Mouse (Mus musculus) lung, embryonic 16.5 days (tissue): Measurements from ENCODE around the gene Cdc42bpa. TPM values are rescaled to one million over a fixed set of nuclear protein-coding genes. Genes with fewer than 3 reads are reported as not detected.

Experiments
- ATAC-seq: fragments of 200-750 bp; cut with Nextera tagmentation; 2 replicates; pipeline ENCODE4 v1.8.0; 2017; ENCODE audit warnings: low read depth, mild to moderate bottlenecking, moderate library complexity
- H3K27ac ChIP-seq: fragments of 300-500 bp; sonication (generic); 2 replicates; pipeline ENCODE4 v1.5.1; 2014; ENCODE audit warnings: mild to moderate bottlenecking, control low read depth, low read length
- H3K27me3 ChIP-seq: fragments of 300-500 bp; sonication (generic); 2 replicates; pipeline ENCODE4 v1.6.1; 2014; ENCODE audit warnings: low read depth, low read length, mixed read lengths; ENCODE audit not compliant: control insufficient read depth, insufficient read depth
- H3K36me3 ChIP-seq: fragments of 300-500 bp; sonication (generic); 2 replicates; pipeline ENCODE4 v1.6.1; 2014; ENCODE audit warnings: low read length; ENCODE audit not compliant: control insufficient read depth, insufficient read depth
- H3K4me1 ChIP-seq: fragments of 300-500 bp; sonication (generic); replicated peaks from 2 replicates; pipeline ENCODE4 v1.6.1; 2014; ENCODE audit warnings: low read length, mixed read lengths; ENCODE audit not compliant: control insufficient read depth, insufficient read depth
- H3K4me2 ChIP-seq: fragments of 300-500 bp; sonication (generic); 2 replicates; pipeline ENCODE4 v1.6.1; 2014; ENCODE audit warnings: low read depth, low read length, control low read depth
- H3K4me3 ChIP-seq: fragments of 300-500 bp; sonication (generic); 2 replicates; pipeline ENCODE4 v1.5.1; 2014; ENCODE audit warnings: mild to moderate bottlenecking, low read length, control low read depth
- H3K9ac ChIP-seq: fragments of 300-500 bp; sonication (generic); 2 replicates; pipeline ENCODE4 v1.6.1; 2014; ENCODE audit warnings: low read length, control low read depth
- H3K9me3 ChIP-seq: fragments of 300-500 bp; sonication (generic); 2 replicates; pipeline ENCODE4 v1.6.1; 2016; ENCODE audit warnings: low read length; ENCODE audit not compliant: control insufficient read depth
- WGBS: fragments of 180-500 bp; shearing (Covaris S2); extraction: QIAGEN DNeasy Blood & Tissue Kit; methylation state at CpG from one replicate; pipeline ENCODE4 v1.1.7; 2014; 5-methylcytosine and 5-hydroxymethylcytosine counted together
- polyA plus RNA-seq: library from polyadenylated mRNA; unstranded; fragments of >200 nt; fragmentation: Nextera tagmentation; extraction: Ambion mirVana; gene quantifications from 2 replicates; pipeline ENCODE4 v1.2.1, GENCODE M21; 2015

Gene Cdc42bpa
- polyA plus RNA-seq, 1 experiment from 2014 or later, result 13.7 TPM

DNA sequence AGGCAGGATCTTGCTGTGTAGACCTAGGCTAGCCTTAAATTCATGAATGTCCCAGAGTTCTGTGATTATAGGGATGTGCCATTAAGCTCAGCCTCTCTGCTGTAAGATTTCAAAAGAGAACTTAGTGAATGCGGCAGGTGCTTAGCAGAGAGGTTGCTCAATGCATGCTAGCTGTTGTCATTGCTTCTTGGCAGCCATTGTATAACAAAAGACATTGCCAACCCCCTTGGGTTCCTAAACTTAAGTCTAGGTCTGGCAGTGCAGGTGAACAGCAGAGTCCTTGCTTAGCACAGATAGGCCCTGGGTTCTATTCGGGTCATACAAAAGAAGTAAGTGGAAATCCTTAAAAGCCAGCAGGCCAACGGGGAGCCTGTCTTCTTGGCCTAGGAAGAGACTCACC is 7.0 kb upstream of the Cdc42bpa start:
- Histone ChIP-seq H3K36me3 (no peaks in the 10 kb centered on the region), H3K4me3 (no peak overlapping the region), H3K9ac (no peak overlapping the region), H3K4me1 (no peaks in the 10 kb centered on the region), H3K4me2 (no peak overlapping the region), H3K27me3 (no peaks in the 10 kb centered on the region), H3K9me3 (no peaks in the 10 kb centered on the region), H3K27ac (no peak overlapping the region)
- 79% methylated on average over 3 of the region's 3 CpGs for WGBS
- ATAC-seq, result no peak

DNA sequence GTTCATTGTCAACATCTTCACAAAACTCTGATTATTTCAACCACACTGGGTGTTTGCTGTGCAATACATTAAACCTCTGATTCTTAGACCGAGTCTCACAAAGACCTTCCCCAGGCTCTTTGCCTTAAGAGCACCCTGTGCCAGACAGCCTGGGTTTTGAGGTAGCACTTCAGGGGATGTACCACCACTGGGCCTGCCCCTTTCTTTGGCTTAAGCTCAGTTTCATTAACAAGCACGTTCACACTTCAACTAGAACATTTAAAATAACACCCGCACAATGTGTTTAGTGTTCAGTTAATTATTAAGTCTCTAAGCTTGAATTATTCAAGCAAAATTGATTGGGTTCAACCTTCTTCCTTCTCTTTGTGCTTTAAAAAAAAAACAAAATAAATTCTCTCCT is 2.8 kb upstream of the Cdc42bpa start:
- H3K9me3 ChIP-seq, result no peaks in the 10 kb centered on the region
- no peak overlapping the region for H3K4me2 ChIP-seq
- ATAC-seq, result no peak
- no peaks in the 10 kb centered on the region for H3K36me3 ChIP-seq
- no peak overlapping the region for H3K27ac ChIP-seq
- H3K4me3 ChIP-seq, result no peak overlapping the region
- WGBS, result 62% methylated on average over 3 of the region's 3 CpGs
- H3K4me1 ChIP-seq, result peaks cover 11% of the 10 kb centered on the region
- H3K27me3 ChIP-seq, result no peaks in the 10 kb centered on the region
- no peak overlapping the region for H3K9ac ChIP-seq

DNA sequence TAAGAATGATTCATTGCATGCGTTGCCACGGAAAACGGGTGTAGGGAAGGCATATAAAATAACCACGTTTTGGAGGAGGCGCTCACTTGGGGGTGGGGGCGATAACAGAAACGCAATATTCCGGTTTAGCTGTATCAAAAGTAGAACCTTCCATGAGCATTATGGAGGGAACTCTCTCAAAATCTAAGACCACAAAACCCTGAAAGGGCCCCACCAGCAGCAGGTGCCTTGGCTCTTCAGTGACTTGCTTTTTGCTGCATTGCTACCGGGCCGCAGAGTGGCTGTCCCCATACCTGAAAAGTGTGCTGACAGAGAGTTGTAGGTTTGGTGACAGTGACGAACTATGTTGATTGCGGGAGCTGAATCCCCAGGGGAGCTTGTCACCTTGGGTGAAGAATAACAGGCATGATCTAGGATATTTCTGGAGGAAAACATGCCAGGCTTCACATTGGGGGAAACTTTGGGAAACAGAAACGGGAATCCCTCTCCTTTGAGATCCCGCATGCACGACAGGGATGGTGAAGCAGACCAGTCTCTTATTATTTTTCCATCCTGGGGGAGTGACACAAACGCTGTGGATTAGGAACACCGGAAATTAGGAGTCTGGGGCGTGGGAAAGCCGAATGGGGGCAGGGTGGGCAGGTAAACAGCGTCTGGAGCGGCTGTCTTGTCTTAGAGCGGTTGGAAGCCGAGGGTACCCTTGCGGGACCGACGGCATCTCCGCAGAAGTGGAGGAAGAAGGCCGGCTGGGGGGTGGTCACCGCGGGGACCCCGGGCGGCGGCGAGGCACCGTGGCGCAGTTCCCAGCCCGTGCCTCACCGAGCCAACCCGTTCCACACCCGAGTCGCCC is 1.2 kb upstream of the Cdc42bpa start:
- H3K4me1 ChIP-seq, result peaks cover 16% of the 10 kb centered on the region
- peak overlapping the region; percentile 88 for H3K4me3 ChIP-seq
- no peaks in the 10 kb centered on the region for H3K36me3 ChIP-seq
- peak overlapping the region; percentile 92 for H3K9ac ChIP-seq
- peak overlapping the region; percentile 93 for H3K27ac ChIP-seq
- 5% methylated on average over 41 of the region's 41 CpGs for WGBS
- H3K4me2 ChIP-seq, result peak overlapping the region; percentile 89
- ATAC-seq, result peak; percentile 32
- H3K27me3 ChIP-seq, result no peaks in the 10 kb centered on the region
- H3K9me3 ChIP-seq, result no peaks in the 10 kb centered on the region

DNA sequence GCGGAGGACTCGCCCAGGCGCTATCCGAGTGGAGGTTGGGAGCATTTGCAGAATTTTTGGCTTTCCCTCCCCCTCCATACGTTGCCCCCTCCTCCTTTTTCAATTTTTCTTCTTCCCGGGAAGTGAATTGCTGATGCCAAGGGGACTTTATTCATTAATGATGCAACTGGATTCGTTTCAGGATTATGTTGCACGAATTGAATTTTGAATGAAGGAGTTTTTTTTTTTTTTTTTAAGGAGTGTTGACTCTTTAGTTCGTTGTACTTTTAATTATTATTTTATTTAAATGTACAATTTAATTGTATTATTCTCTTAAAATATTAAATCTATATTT is 238 bp downstream of the Cdc42bpa start:
- Histone ChIP-seq H3K36me3 (no peaks in the 10 kb centered on the region), H3K4me1 (peaks cover 16% of the 10 kb centered on the region), H3K27me3 (no peaks in the 10 kb centered on the region), H3K9me3 (no peaks in the 10 kb centered on the region), H3K27ac (peak overlapping the region; percentile 93), H3K9ac (peak overlapping the region; percentile 92), H3K4me2 (peak overlapping the region; percentile 89), H3K4me3 (peak overlapping the region; percentile 88)
- no peak for ATAC-seq
- WGBS, result 0% methylated on average over 8 of the region's 9 CpGs

DNA sequence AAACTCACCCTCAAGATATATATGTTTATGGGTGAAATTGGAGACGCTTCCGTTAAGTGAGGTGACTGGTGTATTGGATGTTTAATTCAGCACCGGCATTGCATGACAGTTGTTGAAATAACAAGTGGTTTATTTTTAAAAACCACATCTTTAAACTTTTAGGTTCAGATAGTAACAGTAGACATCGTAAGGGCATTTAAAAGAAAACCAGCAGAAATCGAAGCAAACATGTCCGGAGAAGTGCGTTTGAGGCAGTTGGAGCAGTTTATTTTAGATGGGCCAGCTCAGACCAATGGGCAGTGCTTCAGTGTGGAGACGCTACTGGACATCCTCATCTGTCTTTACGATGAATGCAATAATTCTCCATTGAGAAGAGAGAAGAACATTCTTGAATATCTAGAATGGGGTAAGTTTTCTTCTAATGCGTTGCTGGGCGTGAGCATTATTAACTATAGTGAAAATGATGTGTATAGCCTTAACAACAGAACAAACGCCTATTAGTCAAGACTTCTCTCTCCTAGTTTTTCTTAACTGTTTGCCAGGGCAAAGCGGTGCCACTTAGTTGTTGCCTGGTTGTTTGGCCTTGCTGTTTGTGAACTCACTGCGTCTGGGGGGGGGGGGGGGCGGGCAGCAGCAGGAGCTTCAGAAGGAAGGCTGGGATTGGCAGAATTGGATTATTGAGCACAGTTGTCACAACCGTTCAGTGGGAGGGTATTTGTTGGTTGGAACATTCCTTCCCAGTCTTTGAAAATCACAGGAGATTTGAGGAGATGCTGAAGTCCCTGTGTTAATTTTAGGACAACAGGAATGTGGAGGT is 818 bp downstream of the Cdc42bpa start:
- no peak for ATAC-seq
- peak overlapping the region; percentile 61 for H3K9ac ChIP-seq
- peak overlapping the region; percentile 88 for H3K4me3 ChIP-seq
- no peaks in the 10 kb centered on the region for H3K27me3 ChIP-seq
- peaks cover 16% of the 10 kb centered on the region for H3K4me1 ChIP-seq
- no peak overlapping the region for H3K27ac ChIP-seq
- H3K36me3 ChIP-seq, result no peaks in the 10 kb centered on the region
- WGBS, result 3% methylated on average over 16 of the region's 16 CpGs
- H3K4me2 ChIP-seq, result peak overlapping the region; percentile 89
- no peaks in the 10 kb centered on the region for H3K9me3 ChIP-seq

DNA sequence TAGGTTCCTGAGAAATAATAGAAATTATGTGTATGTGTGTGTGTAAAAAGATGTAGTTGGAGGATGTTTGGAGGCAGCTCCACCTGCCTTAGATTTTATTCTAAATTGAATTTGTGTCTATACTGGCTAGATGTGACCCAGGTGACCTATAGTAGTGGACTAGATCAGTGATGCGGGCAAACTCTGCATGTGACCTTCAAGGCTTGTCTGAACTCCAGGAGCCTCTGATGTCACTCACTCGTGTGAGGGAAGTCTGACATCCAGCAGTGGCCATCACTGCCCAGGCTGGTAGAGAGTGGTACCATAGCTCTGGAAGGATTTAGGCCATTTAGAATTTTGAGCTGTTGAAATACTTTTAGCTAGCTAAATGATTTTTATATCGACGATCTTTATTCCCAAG is 1.5 kb downstream of the Cdc42bpa start:
- Histone ChIP-seq H3K27ac (no peak overlapping the region), H3K36me3 (no peaks in the 10 kb centered on the region), H3K9ac (peak overlapping the region; percentile 61), H3K4me1 (peaks cover 16% of the 10 kb centered on the region), H3K9me3 (no peaks in the 10 kb centered on the region), H3K27me3 (no peaks in the 10 kb centered on the region), H3K4me3 (peak overlapping the region; percentile 88), H3K4me2 (peak overlapping the region; percentile 89)
- 42% methylated on average over 4 of the region's 4 CpGs for WGBS
- ATAC-seq, result no peak

DNA sequence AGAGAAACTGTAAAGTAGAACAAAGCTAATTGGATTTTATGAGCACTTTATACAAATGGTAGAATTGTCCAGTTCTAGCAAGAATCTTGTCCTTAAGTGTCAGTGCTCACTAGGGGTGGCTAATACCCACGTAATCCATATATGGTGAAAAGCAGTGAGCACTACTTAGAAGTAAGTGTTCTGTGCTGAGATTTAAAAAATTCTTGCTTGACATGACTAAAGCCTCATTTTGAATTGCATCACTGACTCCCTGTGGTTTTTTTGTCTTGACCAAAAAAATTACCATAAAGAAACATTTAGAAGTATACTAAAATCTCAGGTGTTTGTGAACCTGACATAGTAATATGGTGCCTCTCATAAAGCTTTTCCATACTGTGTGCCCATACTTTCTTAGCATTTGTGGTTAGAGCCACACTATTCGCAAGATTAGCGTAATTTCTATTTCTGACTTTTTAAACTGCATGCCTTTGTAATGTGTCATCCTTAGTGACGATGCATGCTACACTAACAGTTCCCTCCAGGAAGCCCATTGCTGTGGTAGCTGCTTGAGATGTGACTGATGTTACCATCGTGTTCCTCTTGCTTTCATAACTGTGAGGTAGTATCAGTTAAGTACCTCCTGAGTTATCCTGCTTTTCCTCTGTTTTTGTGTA is 9.6 kb downstream of the Cdc42bpa start:
- WGBS, result 60% methylated on average over 5 of the region's 5 CpGs
- H3K4me1 ChIP-seq, result no peaks in the 10 kb centered on the region; the same call in 1 of the 2 replicates
- no peaks in the 10 kb centered on the region for H3K36me3 ChIP-seq
- H3K9me3 ChIP-seq, result no peaks in the 10 kb centered on the region
- H3K27ac ChIP-seq, result no peak overlapping the region
- H3K27me3 ChIP-seq, result no peaks in the 10 kb centered on the region
- H3K4me2 ChIP-seq, result no peak overlapping the region
- no peak overlapping the region for H3K4me3 ChIP-seq
- no peak overlapping the region for H3K9ac ChIP-seq
- no peak for ATAC-seq

DNA sequence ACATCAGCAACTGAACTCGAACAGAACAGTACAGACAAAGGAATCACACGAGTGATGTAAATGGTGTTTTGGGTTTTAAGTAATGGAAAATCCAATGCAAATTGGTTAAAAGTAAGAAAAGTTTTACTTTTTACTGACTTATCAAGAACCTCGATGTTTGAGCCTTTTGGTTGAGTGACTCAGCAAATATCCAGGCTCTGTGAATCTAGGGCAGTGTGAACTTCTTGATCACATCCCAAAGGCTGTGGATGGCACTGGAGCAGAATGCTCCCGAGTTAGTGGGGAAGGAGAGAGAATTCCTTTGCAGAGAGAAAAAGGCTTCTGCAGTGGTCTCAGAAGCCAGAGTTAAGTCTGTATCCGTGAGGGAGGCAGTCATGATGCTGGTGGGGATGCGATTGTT is 14.7 kb downstream of the Cdc42bpa start:
- no peaks in the 10 kb centered on the region for H3K36me3 ChIP-seq
- H3K4me1 ChIP-seq, result peaks cover 2% of the 10 kb centered on the region; the same call in 1 of the 2 replicates
- no peaks in the 10 kb centered on the region for H3K9me3 ChIP-seq
- ATAC-seq, result no peak
- H3K27me3 ChIP-seq, result no peaks in the 10 kb centered on the region
- H3K9ac ChIP-seq, result no peak overlapping the region
- WGBS, result 73% methylated on average over 6 of the region's 6 CpGs
- H3K27ac ChIP-seq, result no peak overlapping the region
- no peak overlapping the region for H3K4me3 ChIP-seq
- no peak overlapping the region for H3K4me2 ChIP-seq
